Mouse (Mus musculus): ENCODE measurements at regions not wholly inside any gene's neighbourhood (a gene's known extent, or its start where the extent isn't known, plus 50 kb on each side); places are given as distances from the start of the nearest gene placed in this dataset.

GRCm38 (mm10) chr1:185832059-185832458 is 285.1 kb downstream of the Lyplal1 start:
- TF ChIP-seq EP300 (IDR thresholded peaks at IDR 0.05; ENCODE audit: low read depth), result no peak
- TF ChIP-seq CTCF (IDR thresholded peaks at IDR 0.05; ENCODE audit: low read depth), result no peak
